Mouse (Mus musculus) kidney, postnatal 0 days (tissue): ENCODE data around the gene Med20. TPM values are rescaled to one million over a fixed set of nuclear protein-coding genes. Genes with fewer than 3 reads are reported as not detected.
A peak's percentile ranks its signal among the peaks of the same experiment; 100 is the strongest.

ENCODE experiments used
- ATAC-seq: fragments of 200-750 bp; cut with Nextera tagmentation; replicated peaks from 2 replicates; pipeline ENCODE4 v1.8.0; 2017; ENCODE audit warnings: low read depth, moderate number of reproducible peaks, moderate TSS enrichment, moderate library complexity; ENCODE audit not compliant: low FRiP score
- DNase-seq: peaks from one replicate; pipeline ENCODE4 v3.0.0-alpha.2; 2016; ENCODE audit warnings: low spot score
- H3K27ac ChIP-seq: fragments of 300-500 bp; sonication (generic); 2 replicates; pipeline ENCODE4 v1.5.1; 2014; ENCODE audit warnings: mild to moderate bottlenecking
- H3K27me3 ChIP-seq: fragments of 300-500 bp; sonication (generic); 2 replicates; pipeline ENCODE4 v1.6.1; 2014; ENCODE audit warnings: low read length, mixed read lengths; ENCODE audit not compliant: insufficient read depth
- H3K36me3 ChIP-seq: fragments of 300-500 bp; sonication (generic); 2 replicates; pipeline ENCODE4 v1.6.1; 2014; ENCODE audit warnings: low read length, mixed read lengths; ENCODE audit not compliant: insufficient read depth
- H3K4me1 ChIP-seq: fragments of 300-500 bp; sonication (generic); replicated peaks from 2 replicates; pipeline ENCODE4 v1.6.1; 2014; ENCODE audit warnings: antibody characterized with exemption, low read length, mixed read lengths; ENCODE audit not compliant: insufficient read depth
- H3K4me2 ChIP-seq: fragments of 300-500 bp; sonication (generic); 2 replicates; pipeline ENCODE4 v1.6.1; 2014; ENCODE audit warnings: mild to moderate bottlenecking, low read length, moderate library complexity, mixed read lengths
- H3K4me3 ChIP-seq: fragments of 300-500 bp; sonication (generic); replicated peaks from 2 replicates; pipeline ENCODE4 v1.5.1; 2014; ENCODE audit warnings: low read depth, low read length
- H3K9ac ChIP-seq: fragments of 300-500 bp; sonication (generic); 2 replicates; pipeline ENCODE4 v1.6.1; 2014; ENCODE audit warnings: low read depth, low read length
- H3K9me3 ChIP-seq: fragments of 300-500 bp; sonication (generic); replicated peaks from 2 replicates; pipeline ENCODE4 v1.6.1; 2016; ENCODE audit warnings: low read length, inconsistent platforms, mixed read lengths
- CTCF ChIP-seq: IDR thresholded peaks from 2 replicates; pipeline ENCODE4 v1.5.1; 2016; ENCODE audit warnings: antibody characterized with exemption, low read depth, mild to moderate bottlenecking, moderate library complexity
- WGBS: fragments of 180-500 bp; shearing (Covaris S2); extraction: QIAGEN DNeasy Blood & Tissue Kit; methylation state at CpG from one replicate; pipeline ENCODE4 v1.1.7; 2014; 5-methylcytosine and 5-hydroxymethylcytosine counted together
- polyA plus RNA-seq: library from polyadenylated mRNA; unstranded; fragments of >200 nt; fragmentation: Nextera tagmentation; extraction: Ambion mirVana; gene quantifications from 2 replicates; pipeline ENCODE4 v1.2.1, GENCODE M21; 2015

Gene Med20
- polyA plus RNA-seq, 1 experiment from 2014 or later: 37.9 TPM

DNA sequence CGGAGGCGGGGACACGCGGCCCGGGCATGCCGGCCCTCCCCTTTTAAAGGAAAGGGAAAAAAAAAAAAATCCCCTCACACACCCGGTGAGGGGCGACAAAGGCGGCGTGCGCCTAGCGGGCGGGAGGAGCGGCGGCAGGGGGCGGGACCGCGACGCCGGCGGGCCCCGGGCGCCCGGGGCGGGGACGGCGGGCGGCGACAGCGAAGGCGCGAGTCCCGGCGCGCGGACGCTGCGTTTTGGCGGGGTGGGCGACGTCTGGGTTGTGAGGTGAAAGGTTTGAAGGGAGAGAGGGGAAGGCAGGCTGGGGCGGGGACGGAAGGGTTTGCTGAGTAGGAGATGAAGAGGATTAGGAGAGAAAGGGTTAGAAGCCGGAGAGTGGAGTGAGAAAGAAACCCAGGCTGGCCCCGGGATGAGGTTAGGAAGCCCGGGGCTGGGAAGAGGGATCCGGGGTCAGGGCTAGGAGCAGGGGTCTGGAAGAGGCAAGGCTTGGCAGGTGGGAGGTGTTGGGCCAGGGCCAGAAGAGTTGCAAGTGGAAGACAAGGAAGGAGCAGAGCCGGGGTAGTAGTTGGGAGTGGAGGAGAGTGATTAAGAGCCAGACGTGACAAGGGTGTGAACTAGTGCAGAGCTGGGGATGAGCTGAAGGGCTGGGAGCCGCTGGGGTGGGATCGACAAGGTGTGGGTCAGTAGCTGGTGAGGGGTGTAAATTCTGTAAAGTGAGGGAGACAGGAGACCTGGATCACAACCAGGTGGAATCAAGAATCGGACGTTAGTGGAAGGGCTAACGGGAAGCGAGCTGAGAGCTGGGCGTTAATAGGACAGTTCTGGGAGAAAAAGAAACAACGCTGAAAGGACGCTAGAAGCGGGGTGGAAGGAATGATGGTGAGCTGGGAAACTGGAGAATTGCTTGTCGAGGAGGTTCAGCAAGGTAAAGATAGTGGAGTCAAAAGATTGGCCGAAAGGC lies 18.6 kb downstream of the Med20 start:
- Histone ChIP-seq H3K4me1 (peaks cover 7% of the 10 kb centered on the region; the same call in 1 of the 2 replicates), H3K9me3 (no peaks in the 10 kb centered on the region), H3K9ac (peak overlapping the region; percentile 77), H3K4me3 (peak overlapping the region; percentile 80), H3K36me3 (peaks cover 5% of the 10 kb centered on the region; the same call in 1 of the 2 replicates), H3K27ac (peak overlapping the region; percentile 93), H3K27me3 (no peaks in the 10 kb centered on the region), H3K4me2 (peak overlapping the region; percentile 98)
- under 1% methylated on average over 60 of the region's 61 CpGs for WGBS
- peak; percentile 71 for DNase-seq
- TF ChIP-seq CTCF: no peak
- peak; percentile 35 for ATAC-seq

DNA sequence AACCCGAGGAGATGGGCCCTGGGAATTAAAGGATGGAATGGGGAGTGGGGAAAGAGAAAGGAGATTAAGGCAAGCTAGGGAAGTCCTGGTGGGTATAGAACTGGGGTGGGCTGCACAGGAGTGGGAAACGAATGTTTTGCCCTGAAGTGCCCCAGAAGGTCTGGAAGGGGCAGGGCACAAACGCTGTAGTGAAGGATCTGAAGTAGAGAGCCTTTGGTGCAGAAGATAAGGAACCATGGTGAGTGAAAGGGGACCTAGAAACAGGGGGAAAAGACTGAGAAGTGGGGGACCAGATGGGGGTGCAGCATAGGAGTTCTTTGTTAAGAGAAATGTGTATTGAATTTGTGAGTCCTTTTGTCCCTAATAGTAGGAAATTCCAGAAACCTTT lies 19.3 kb downstream of the Med20 start, which contains the start of gene Usp49:
TSS of gene Usp49 (plus strand) at position 13 of the 388 bp plus-strand sequence.
- TF ChIP-seq CTCF: no peak
- WGBS: 1% methylated on average over 3 of the region's 3 CpGs
- H3K4me1 ChIP-seq: peaks cover 7% of the 10 kb centered on the region; the same call in 1 of the 2 replicates
- H3K36me3 ChIP-seq: 0 out of 2 replicates have a peak, but pooled peaks cover 5% of the 10 kb centered on the region
- H3K27me3 ChIP-seq: no peaks in the 10 kb centered on the region
- H3K4me2 ChIP-seq: peak within 1 kb of the TSS; percentile 98
- ATAC-seq (no peak), DNase-seq (no peak)
- peak within 1 kb of the TSS; percentile 80 for H3K4me3 ChIP-seq
- H3K27ac ChIP-seq: peak within 1 kb of the TSS; percentile 93
- H3K9me3 ChIP-seq: no peaks in the 10 kb centered on the region
- peak within 1 kb of the TSS; percentile 77 for H3K9ac ChIP-seq

DNA sequence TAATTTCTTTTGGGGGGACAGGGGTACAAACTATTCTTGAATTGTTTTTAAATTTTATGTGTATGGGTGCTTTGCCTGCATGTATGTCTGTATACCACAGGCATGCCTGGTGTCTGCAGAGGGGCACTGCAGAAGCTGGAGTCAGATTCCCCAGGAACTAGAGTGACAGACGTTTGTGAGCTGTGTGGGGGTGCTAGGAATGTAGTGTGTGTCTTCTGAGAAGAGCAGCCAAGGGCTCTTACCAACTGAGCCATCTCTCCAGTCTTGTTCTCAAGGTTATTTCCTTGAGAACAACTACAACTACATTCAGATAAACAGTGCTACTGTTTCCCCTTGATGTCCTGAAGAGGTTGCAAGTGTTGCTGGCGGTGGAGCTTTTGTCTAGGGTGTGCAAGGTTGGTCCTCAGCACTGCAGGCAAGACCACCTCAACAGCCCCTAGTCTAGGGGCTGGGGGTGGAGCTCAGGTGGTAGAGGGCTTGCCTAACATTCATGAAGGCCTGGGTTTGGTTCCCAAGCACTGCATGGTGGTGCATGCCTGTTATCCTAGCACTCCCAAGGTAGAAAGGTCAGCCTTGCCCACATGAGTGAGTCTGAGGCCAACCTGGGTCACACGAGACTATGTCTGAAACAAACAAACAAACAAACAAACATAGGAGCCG lies 20.9 kb downstream of the Med20 start:
- ATAC-seq (no peak), DNase-seq (no peak)
- H3K27me3 ChIP-seq: no peaks in the 10 kb centered on the region
- 66% methylated on average over 4 of the region's 4 CpGs for WGBS
- H3K27ac ChIP-seq: no peak overlapping the region
- H3K36me3 ChIP-seq: no peaks in the 10 kb centered on the region
- no peak for TF ChIP-seq CTCF
- H3K4me3 ChIP-seq: no peak overlapping the region
- no peaks in the 10 kb centered on the region for H3K9me3 ChIP-seq
- peaks cover 7% of the 10 kb centered on the region; the same call in 1 of the 2 replicates for H3K4me1 ChIP-seq
- H3K9ac ChIP-seq: no peak overlapping the region
- no peak overlapping the region for H3K4me2 ChIP-seq

DNA sequence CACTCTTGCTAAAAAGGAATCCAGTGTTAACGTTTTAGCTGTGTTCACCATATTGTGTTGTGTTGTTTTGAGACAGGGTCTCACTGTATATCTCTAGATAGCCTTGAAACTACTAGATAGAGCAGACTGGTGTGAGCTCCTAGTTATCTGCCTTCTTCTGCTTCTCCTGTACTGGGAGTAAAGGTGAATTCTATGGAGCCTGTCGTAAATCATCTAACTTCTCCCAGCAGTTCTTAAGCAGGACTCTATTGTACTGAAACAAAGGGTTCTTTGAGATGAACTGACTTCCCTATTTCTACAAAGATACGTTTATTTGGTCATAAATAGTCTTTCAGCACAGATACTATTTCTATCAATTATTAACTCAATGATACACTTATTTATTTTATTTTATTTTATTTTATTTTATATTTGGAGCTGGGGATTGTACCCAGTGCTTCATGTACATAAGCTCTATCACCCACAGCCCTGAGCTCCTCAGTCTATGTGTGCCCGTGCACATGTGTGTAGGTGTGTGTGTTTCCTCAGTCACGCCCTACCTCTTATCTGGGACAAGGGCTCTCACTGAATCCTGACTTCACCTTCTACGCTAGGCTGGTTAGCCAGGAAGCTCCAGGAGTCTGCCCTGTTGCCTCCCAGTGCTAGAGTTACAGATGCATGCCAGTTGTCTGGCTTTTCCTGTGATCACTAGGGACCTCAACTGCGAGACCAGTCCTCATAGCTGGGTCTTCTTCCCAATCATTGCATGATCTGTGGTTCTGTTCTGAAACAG lies 22.8 kb downstream of the Med20 start:
- H3K9me3 ChIP-seq: no peaks in the 10 kb centered on the region
- no peaks in the 10 kb centered on the region for H3K36me3 ChIP-seq
- 61% methylated on average over 7 of the region's 7 CpGs for WGBS
- no peaks in the 10 kb centered on the region for H3K27me3 ChIP-seq
- DNase-seq (peak; percentile 21), ATAC-seq (no peak)
- H3K4me3 ChIP-seq: no peak overlapping the region
- H3K9ac ChIP-seq: no peak overlapping the region
- peaks cover 7% of the 10 kb centered on the region; the same call in 1 of the 2 replicates for H3K4me1 ChIP-seq
- no peak overlapping the region for H3K4me2 ChIP-seq
- no peak overlapping the region for H3K27ac ChIP-seq
- TF ChIP-seq CTCF: no peak

DNA sequence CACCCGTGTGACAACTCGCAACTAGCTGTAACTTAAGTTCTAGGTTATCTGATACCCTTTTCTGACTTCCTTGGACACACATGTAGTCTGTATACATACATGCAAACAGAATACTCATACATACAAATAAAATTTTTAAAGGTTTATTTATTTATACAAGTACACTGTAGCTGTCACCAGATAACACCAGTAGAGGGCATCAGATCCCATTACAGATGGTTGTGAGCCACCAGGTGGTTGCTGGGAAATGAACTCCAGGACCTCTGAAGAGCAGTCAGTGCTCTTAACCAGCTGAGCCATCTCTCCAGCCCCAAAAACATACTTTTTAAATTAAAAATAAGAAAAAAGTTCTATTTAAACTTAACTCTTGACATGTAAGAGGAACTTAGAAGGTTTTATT lies 31.6 kb downstream of the Med20 start:
- 77% methylated on average over 2 of the region's 2 CpGs for WGBS
- H3K27ac ChIP-seq: no peak overlapping the region
- H3K4me2 ChIP-seq: no peak overlapping the region
- no peak overlapping the region for H3K9ac ChIP-seq
- no peaks in the 10 kb centered on the region for H3K36me3 ChIP-seq
- H3K4me3 ChIP-seq: no peak overlapping the region
- TF ChIP-seq CTCF: peak; percentile 34
- H3K4me1 ChIP-seq: no peaks in the 10 kb centered on the region
- H3K9me3 ChIP-seq: no peaks in the 10 kb centered on the region
- ATAC-seq (no peak), DNase-seq (no peak)
- H3K27me3 ChIP-seq: no peaks in the 10 kb centered on the region

DNA sequence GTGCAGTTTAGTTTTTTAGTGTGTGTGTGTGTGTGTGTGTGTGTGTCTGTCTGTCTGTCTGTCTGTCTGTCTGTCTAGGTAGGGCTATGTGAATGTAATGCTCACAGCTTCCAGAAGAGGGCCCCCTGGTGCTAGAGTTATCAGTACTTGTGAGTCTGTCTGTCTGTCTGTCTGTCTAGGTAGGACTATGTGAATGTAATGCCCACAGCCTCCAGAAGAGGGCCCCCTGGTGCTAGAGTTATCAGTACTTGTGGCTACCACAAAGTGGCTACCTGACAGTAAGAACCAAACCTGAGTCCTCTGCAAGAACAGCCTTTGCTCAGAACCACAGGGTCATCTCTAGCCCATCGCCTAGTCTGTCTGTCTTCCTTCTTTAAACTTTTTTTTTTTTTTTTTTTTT lies 35.3 kb downstream of the Med20 start:
- H3K4me1 ChIP-seq: no peaks in the 10 kb centered on the region
- H3K36me3 ChIP-seq: no peaks in the 10 kb centered on the region
- no peak overlapping the region for H3K9ac ChIP-seq
- H3K4me2 ChIP-seq: no peak overlapping the region
- no peak overlapping the region for H3K4me3 ChIP-seq
- no peak overlapping the region for H3K27ac ChIP-seq
- ATAC-seq: no peak
- no peaks in the 10 kb centered on the region for H3K9me3 ChIP-seq
- TF ChIP-seq CTCF: peak; percentile 81
- WGBS: 94% methylated on average over 1 of the region's 1 CpGs
- no peaks in the 10 kb centered on the region for H3K27me3 ChIP-seq
- peak; percentile 71 for DNase-seq
